Mouse (Mus musculus) frontal cortex, postnatal 14 days (tissue): ENCODE measurements around the gene Huwe1.

ENCODE experiments used
- DNase-seq, 2 experiments: peaks; one replicate each; pipeline ENCODE4 v3.0.0; 2022; ENCODE audit warnings: low spot score in 2 of 2

The Huwe1 gene

DNA sequence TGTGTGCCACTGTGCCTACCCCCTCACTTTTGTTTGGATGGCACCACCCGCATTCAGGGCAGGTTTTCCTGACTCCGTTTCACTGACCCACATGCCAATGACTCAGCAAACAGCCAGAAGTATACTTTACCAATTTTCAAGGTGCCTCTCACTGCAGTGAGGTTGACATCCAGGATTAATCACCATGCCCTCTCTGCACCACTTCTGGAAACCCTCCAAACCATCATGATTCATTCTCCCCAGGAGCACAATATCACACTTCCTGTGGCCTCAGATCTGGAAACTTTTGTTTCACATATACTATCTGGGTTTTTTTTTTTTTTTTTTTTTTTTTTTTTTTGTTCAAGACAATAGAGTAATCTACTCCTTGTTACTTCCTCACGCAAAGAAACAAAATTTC lies 150.6 kb downstream of the Huwe1 start:
- DNase-seq, result no peak
